Mouse (Mus musculus) liver, embryonic 13.5 days (tissue): ENCODE data around the gene Nectin2. TPM values are rescaled to one million over a fixed set of nuclear protein-coding genes. Genes with fewer than 3 reads are reported as not detected.
"Not testable (repeated sequence)": the region's sequence is repeated elsewhere in the genome, so short reads cannot be mapped to it uniquely, and the experiment has no call there.

ENCODE experiments used
- ATAC-seq: fragments of 200-750 bp; cut with Nextera tagmentation; 2 replicates; pipeline ENCODE4 v1.8.0; 2017; ENCODE audit warnings: low read depth, mild to moderate bottlenecking, moderate number of reproducible peaks, moderate library complexity
- DNase-seq: peaks from one replicate; pipeline ENCODE4 v3.0.0; 2022
- H3K27ac ChIP-seq: fragments of 300-500 bp; sonication (generic); 2 replicates; pipeline ENCODE4 v1.5.1; 2015; ENCODE audit warnings: moderate library complexity, mild to moderate bottlenecking, inconsistent platforms
- H3K27me3 ChIP-seq: fragments of 300-500 bp; sonication (generic); 2 replicates; pipeline ENCODE4 v1.6.1; 2015; ENCODE audit warnings: mild to moderate bottlenecking, inconsistent platforms
- H3K36me3 ChIP-seq: fragments of 300-500 bp; sonication (generic); 2 replicates; pipeline ENCODE4 v1.6.1; 2015; ENCODE audit warnings: mild to moderate bottlenecking, inconsistent platforms
- H3K4me1 ChIP-seq: fragments of 300-500 bp; sonication (generic); replicated peaks from 2 replicates; pipeline ENCODE4 v1.6.1; 2015; ENCODE audit warnings: inconsistent platforms
- H3K4me2 ChIP-seq: fragments of 300-500 bp; sonication (generic); 2 replicates; pipeline ENCODE4 v1.6.1; 2015; ENCODE audit warnings: inconsistent platforms, mild to moderate bottlenecking, moderate library complexity
- H3K4me3 ChIP-seq: fragments of 300-500 bp; sonication (generic); replicated peaks from 2 replicates; pipeline ENCODE4 v1.5.1; 2015; ENCODE audit warnings: mild to moderate bottlenecking, inconsistent platforms
- H3K9ac ChIP-seq: fragments of 300-500 bp; sonication (generic); 2 replicates; pipeline ENCODE4 v1.6.1; 2015; ENCODE audit warnings: mild to moderate bottlenecking, inconsistent platforms
- H3K9me3 ChIP-seq: fragments of 300-500 bp; sonication (generic); replicated peaks from 2 replicates; pipeline ENCODE4 v1.6.1; 2016; ENCODE audit warnings: inconsistent platforms
- WGBS: fragments of 180-500 bp; shearing (Covaris S2); methylation state at CpG from one replicate; pipeline ENCODE4 v1.1.7; 2015; ENCODE audit not compliant: insufficient replicate concordance; 5-methylcytosine and 5-hydroxymethylcytosine counted together
- polyA plus RNA-seq: library from polyadenylated mRNA; unstranded; fragments of >200 nt; fragmentation: Nextera tagmentation; extraction: Ambion mirVana; gene quantifications from 2 replicates; pipeline ENCODE4 v1.2.1, GENCODE M21; 2015

The Nectin2 gene
- polyA plus RNA-seq, 1 experiment from 2014 or later = 18.2 TPM

DNA sequence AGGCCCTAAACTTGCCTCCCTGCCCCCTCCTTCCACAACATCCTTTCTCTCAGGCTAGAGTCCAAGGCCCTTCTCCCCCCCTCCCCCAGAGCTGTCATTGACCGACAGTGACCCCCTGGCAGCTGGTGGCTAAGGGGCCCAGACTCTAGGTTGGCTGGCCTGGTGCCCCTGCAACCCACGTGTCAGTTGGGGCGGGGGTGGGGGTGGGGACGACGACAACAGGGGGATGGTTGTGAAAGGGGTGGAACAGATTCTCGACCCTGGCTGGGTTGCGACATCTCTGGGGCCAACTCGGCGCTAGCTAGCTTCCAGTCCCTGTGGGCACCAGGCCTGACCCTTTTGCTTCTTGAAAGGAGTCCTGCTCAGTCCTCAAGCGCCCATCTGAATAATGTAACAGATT lies 56.9 kb downstream of the Nectin2 start:
- Histone ChIP-seq H3K9me3 (no peaks in the 10 kb centered on the region), H3K27ac (peak overlapping the region; percentile 87), H3K4me3 (no peak overlapping the region), H3K36me3 (peaks cover 19% of the 10 kb centered on the region), H3K9ac (no peak overlapping the region), H3K27me3 (no peaks in the 10 kb centered on the region), H3K4me1 (peaks cover 72% of the 10 kb centered on the region), H3K4me2 (peak overlapping the region; percentile 18; the same call in 1 of the 2 replicates)
- DNase-seq (no peak), ATAC-seq (peak; percentile 52)
- WGBS = 15% methylated on average over 10 of the region's 10 CpGs

DNA sequence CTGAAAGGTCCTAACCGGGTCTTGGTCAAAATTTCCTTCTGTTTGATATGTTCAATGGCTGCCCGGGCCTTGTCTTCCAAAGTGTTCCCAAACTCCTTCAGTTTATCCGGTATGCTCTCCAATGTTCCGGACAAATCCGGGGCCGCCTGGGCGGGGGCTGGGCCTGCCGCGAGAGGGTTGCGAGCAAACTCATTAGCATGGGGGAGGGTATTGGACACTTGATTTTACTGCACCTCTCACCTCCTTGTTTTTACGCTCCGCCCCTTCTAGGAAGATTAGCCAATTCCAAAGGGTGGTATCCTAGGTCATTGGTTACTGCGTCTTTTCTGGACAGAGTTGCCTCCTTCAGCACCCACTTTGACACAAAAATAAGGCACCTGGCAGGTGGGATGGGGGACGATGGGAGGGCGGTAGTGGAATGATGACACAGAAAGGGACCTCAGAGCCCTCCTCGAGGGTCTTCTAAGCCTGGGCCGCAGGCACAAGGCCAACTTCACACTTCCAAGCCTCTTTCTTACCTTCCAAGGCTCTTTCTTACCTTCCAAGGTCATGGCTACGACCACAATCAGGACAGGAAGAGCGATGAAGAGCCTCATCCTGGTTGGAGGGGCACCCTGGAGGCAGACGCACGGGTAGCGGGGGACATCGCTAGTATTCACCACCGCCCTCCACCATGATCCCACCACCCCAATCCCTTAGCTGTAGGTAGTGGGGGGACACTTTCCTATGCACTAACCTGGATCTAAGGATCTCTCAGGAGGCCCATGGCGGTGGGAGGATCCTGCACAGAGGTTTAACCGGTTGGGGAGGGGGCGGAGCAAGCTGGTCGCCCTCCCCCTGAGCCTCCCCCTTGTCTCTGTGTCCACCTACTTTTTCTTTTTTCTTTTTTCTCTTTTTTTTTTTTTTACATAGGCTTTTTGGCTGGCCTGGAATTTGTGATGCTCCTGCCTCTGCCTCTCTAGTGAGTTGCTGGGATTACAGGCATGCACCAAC lies 58.1 kb downstream of the Nectin2 start, which contains the start of gene Apoc1:
TSS of gene Apoc1 (minus strand) at position 788 of the 993 bp plus-strand sequence.
- Histone ChIP-seq H3K9me3 (no peaks in the 10 kb centered on the region), H3K27me3 (no peaks in the 10 kb centered on the region), H3K4me1 (peaks cover 66% of the 10 kb centered on the region), H3K4me2 (peak within 1 kb of the TSS; percentile 45), H3K9ac (peak within 1 kb of the TSS; percentile 52), H3K36me3 (peaks cover 15% of the 10 kb centered on the region), H3K27ac (peak within 1 kb of the TSS; percentile 87), H3K4me3 (peak within 1 kb of the TSS; percentile 41)
- ATAC-seq (no peak; the same call in 1 of the 2 replicates), DNase-seq (peak; percentile 34)
- WGBS = 58% methylated on average over 28 of the region's 28 CpGs

- peak overlapping the region; percentile 45 for H3K4me2 ChIP-seq
Observed at GRCm38 (mm10) chr7:19691434-19691833, 58.8 kb downstream of the Nectin2 start.

GRCm38 (mm10) chr7:19690845-19691244 lies 59.4 kb downstream of the Nectin2 start:
- Histone ChIP-seq H3K9me3 (no peaks in the 10 kb centered on the region), H3K4me1 (peaks cover 64% of the 10 kb centered on the region), H3K36me3 (peaks cover 2% of the 10 kb centered on the region; the same call in 1 of the 2 replicates), H3K9ac (no peak overlapping the region), H3K4me3 (no peak overlapping the region), H3K27me3 (no peaks in the 10 kb centered on the region), H3K27ac (peak overlapping the region; percentile 74; the same call in 1 of the 2 replicates), H3K4me2 (no peak overlapping the region; the same call in 1 of the 2 replicates)
- 67% methylated on average over 4 of the region's 4 CpGs for WGBS
- DNase-seq (no peak), ATAC-seq (no peak)

More at GRCm38 (mm10) chr7:19691434-19691833, 58.8 kb downstream of the Nectin2 start:
- H3K27me3 ChIP-seq = no peaks in the 10 kb centered on the region
- WGBS = 65% methylated on average over 6 of the region's 6 CpGs
- H3K27ac ChIP-seq = peak overlapping the region; percentile 74
- peak overlapping the region; percentile 52; the same call in 1 of the 2 replicates for H3K9ac ChIP-seq
- ATAC-seq (no peak), DNase-seq (no peak)
- H3K9me3 ChIP-seq = no peaks in the 10 kb centered on the region
- peak overlapping the region; percentile 41 for H3K4me3 ChIP-seq
- peaks cover 8% of the 10 kb centered on the region for H3K36me3 ChIP-seq
- peaks cover 66% of the 10 kb centered on the region for H3K4me1 ChIP-seq

GRCm38 (mm10) chr7:19688611-19689010 lies 61.7 kb downstream of the Nectin2 start:
- Histone ChIP-seq H3K9ac (no peak overlapping the region), H3K27me3 (no peaks in the 10 kb centered on the region), H3K4me3 (no peak overlapping the region), H3K9me3 (no peaks in the 10 kb centered on the region), H3K27ac (peak overlapping the region; percentile 13; the same call in 1 of the 2 replicates), H3K36me3 (no peaks in the 10 kb centered on the region), H3K4me1 (peaks cover 55% of the 10 kb centered on the region), H3K4me2 (no peak overlapping the region)
- DNase-seq (no peak), ATAC-seq (no peak)
- 77% methylated on average over 2 of the region's 2 CpGs for WGBS

DNA sequence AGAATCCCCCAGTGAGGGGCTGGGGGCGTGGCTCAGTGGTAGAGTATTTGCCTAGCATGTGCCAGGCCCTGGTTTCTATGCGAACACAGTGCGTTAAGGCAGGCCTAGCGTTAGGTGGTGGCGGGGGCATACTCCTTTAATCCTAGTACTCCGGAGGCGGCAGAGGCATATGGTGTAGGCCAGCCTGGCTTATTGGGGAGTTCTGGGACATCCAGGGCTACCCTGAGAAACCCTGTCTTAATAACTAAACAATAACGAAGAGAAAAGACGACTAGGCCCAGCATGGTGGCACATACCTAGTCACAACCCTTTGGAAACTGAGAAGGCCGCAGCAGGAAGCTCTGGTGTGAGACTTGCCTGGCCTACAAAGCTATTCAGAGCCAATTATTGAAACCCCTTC lies 62.2 kb downstream of the Nectin2 start:
- Histone ChIP-seq H3K27me3 (no peaks in the 10 kb centered on the region), H3K9me3 (no peaks in the 10 kb centered on the region), H3K27ac (peak overlapping the region; percentile 75; the same call in 1 of the 2 replicates), H3K4me3 (no peak overlapping the region), H3K9ac (no peak overlapping the region), H3K36me3 (no peaks in the 10 kb centered on the region), H3K4me1 (peaks cover 53% of the 10 kb centered on the region), H3K4me2 (no peak overlapping the region)
- DNase-seq = no peak
- WGBS = 88% methylated on average over 10 of the region's 10 CpGs
- no peak for ATAC-seq

DNA sequence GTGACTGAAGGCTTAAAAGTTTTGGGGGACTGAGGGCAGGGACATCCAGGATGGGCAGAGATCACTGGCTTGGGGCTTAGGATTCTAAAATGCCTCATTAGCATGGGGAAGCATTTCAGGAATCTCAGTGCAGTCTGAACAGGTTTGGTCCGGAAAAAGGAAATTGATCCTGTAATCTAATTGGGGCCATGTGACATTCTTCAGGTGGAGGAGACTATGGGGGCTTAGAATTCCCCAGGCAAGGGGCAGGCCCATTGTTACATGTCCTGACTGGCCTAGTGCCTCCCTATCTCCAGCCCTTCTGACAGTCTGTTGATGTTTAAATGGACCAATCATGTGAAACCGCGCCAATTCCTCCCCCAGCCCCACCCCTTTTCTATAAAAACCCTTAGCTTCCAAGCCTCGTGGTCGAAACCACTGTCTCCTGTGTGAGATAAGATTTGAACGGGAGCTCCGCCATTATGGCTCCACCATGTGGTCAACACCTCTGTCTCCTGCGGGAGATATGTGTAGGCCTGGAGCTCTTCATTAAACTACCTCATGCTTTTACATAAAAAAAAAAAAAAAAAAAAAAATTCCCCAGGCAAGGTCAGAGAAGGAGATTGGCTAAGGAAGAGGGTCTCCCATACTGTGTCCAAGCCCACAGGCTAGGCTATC lies 63.2 kb downstream of the Nectin2 start:
- Histone ChIP-seq H3K4me1 (peaks cover 50% of the 10 kb centered on the region), H3K27ac (peak overlapping the region; percentile 75)

GRCm38 (mm10) chr7:19686521-19686920 lies 63.8 kb downstream of the Nectin2 start:
- 72% methylated on average over 6 of the region's 6 CpGs for WGBS
- Histone ChIP-seq H3K4me1 (peaks cover 50% of the 10 kb centered on the region), H3K4me3 (no peak overlapping the region), H3K27ac (peak overlapping the region; percentile 75), H3K27me3 (no peaks in the 10 kb centered on the region), H3K36me3 (no peaks in the 10 kb centered on the region), H3K9ac (no peak overlapping the region), H3K4me2 (no peak overlapping the region), H3K9me3 (no peaks in the 10 kb centered on the region)
- DNase-seq = no peak
- peak; percentile 49 for ATAC-seq

More for the DNA sequence above, 63.2 kb downstream of the Nectin2 start:
- H3K36me3 ChIP-seq, H3K4me2 ChIP-seq, H3K9ac ChIP-seq, DNase-seq, H3K9me3 ChIP-seq, H3K4me3 ChIP-seq, H3K27me3 ChIP-seq: not testable (repeated sequence)
- peak; percentile 52 for ATAC-seq
- WGBS = 23% methylated on average over 8 of the region's 8 CpGs

- Histone ChIP-seq H3K4me3 (no peak overlapping the region), H3K9me3 (no peaks in the 10 kb centered on the region), H3K36me3 (no peaks in the 10 kb centered on the region), H3K27ac (peak overlapping the region; percentile 75), H3K9ac (peak overlapping the region; percentile 26; the same call in 1 of the 2 replicates), H3K27me3 (no peaks in the 10 kb centered on the region), H3K4me2 (peak overlapping the region; percentile 19; the same call in 1 of the 2 replicates), H3K4me1 (peaks cover 53% of the 10 kb centered on the region)
- 57% methylated on average over 4 of the region's 4 CpGs for WGBS
- ATAC-seq (peak; percentile 60), DNase-seq (no peak)
Observed at GRCm38 (mm10) chr7:19685374-19685773, 64.9 kb downstream of the Nectin2 start.

- H3K27ac ChIP-seq = 0 out of 2 replicates have a peak overlapping the region, but pooled peaks have one; percentile 1
- no peak for ATAC-seq
- H3K27me3 ChIP-seq = no peaks in the 10 kb centered on the region
- H3K9ac ChIP-seq = no peak overlapping the region
- no peak overlapping the region for H3K4me2 ChIP-seq
- H3K36me3 ChIP-seq = no peaks in the 10 kb centered on the region
- H3K4me1 ChIP-seq = peaks cover 53% of the 10 kb centered on the region
- DNase-seq = no peak
- 60% methylated on average over 6 of the region's 6 CpGs for WGBS
- no peaks in the 10 kb centered on the region for H3K9me3 ChIP-seq
- no peak overlapping the region for H3K4me3 ChIP-seq
Observed at GRCm38 (mm10) chr7:19683771-19684201, 66.5 kb downstream of the Nectin2 start.

GRCm38 (mm10) chr7:19682979-19683378 lies 67.3 kb downstream of the Nectin2 start:
- H3K9me3 ChIP-seq = no peaks in the 10 kb centered on the region
- H3K27me3 ChIP-seq = no peaks in the 10 kb centered on the region
- H3K4me3 ChIP-seq = no peak overlapping the region
- no peaks in the 10 kb centered on the region for H3K36me3 ChIP-seq
- no peak overlapping the region for H3K4me2 ChIP-seq
- H3K4me1 ChIP-seq = peaks cover 59% of the 10 kb centered on the region
- 64% methylated on average over 3 of the region's 3 CpGs for WGBS
- no peak for ATAC-seq
- peak overlapping the region; percentile 29; the same call in 1 of the 2 replicates for H3K27ac ChIP-seq
- no peak for DNase-seq
- no peak overlapping the region for H3K9ac ChIP-seq
